Mouse (Mus musculus): ENCODE data around the gene Cyp4a31. TPM values are rescaled to one million over a fixed set of nuclear protein-coding genes. Genes with fewer than 3 reads are reported as not detected.
"Not testable (repeated sequence)": the region's sequence is repeated elsewhere in the genome, so short reads cannot be mapped to it uniquely, and the experiment has no call there.

Gene Cyp4a31
- total RNA-seq (2015), result not detected in 2 replicates
- total RNA-seq (2017), result not detected in 2 replicates

DNA sequence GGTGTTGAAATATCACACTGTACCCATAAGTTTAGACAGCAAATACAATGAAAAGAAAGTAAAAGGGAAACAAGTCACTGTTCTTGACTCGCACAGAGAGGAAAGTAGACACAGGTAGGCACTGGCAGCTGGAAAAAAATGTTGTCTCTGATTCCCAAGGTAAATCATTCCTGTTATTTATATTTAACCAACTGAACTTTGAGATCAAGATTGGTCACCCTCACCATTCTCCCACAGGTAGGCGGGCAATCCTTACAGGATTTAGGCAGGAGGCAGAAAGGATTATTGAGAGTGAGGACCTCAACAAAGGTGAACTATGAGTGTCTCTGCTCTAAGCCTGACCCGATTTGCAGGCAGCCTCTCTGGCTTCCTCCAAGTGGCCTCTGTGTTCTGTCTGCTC is at the start of gene Cyp4a31:
Cyp4a31 (plus strand) TSS at position 249 of the 400 bp plus-strand sequence.
- no peak for ATAC-seq (ENCODE audit: poor library complexity, severe bottlenecking)

DNA sequence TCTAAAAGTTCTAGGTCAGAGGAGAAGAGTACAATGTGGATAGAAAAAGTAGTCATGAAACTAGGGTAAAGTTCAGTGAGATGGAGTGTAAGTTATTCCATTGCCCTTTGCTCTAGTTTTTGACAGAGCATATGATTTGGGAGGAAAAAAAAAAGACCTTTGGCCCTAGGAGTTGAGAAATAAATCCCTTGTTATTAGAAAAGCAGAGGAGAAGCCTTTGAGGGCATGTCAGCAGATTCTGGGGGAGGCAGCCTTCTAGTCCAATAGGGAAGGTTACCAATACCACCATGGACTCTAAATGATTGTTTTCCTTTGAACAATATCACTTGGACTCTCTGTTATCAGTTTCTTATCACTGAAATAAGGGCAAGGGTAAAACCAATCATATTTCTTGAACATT is 49.5 kb upstream of the Cyp4a31 start:
- not testable (repeated sequence) for ATAC-seq (ENCODE audit: poor library complexity, severe bottlenecking)

DNA sequence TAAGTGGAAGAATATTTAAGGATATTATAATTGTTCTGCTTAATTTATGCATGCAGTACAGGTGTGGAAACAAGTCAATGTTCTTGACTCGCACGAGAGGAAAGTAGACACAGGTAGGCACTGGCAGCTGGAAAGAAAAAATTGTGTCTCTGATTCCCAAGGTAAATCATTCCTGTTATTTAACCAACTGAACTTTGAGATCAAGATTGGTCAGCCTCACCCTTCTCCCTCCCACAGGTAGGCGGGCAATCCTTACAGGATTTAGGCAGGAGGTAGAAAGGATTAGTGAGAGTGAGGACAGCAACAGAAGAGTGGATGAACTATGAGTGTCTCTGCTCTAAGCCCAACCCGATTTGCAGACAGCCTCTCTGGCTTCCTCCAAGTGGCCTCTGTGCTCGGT is 45.4 kb upstream of the Cyp4a31 start, which contains the start of gene Cyp4a10:
Cyp4a10 (plus strand) TSS at position 265 of the 400 bp plus-strand sequence.
- not testable (repeated sequence) for ATAC-seq (ENCODE audit: poor library complexity, severe bottlenecking)

DNA sequence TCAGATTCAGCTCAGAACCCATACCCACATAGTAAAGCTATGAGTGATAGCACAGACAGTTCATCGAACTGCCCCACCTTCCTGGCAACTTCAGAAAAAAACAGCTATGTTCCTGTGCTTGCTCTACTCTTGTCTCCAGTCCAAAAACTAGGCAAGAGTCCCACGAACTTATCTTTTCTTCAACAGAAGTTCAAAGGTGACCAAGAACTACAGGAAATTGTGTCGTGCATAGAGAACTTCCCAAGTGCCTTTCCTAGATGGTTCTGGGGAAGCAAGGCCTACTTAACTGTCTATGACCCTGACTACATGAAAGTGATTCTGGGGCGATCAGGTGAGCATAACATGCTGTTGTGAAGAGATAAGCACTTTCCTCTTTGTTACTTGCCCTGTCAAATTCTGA is 44.0 kb upstream of the Cyp4a31 start:
- ATAC-seq (ENCODE audit: poor library complexity, severe bottlenecking), result no peak

DNA sequence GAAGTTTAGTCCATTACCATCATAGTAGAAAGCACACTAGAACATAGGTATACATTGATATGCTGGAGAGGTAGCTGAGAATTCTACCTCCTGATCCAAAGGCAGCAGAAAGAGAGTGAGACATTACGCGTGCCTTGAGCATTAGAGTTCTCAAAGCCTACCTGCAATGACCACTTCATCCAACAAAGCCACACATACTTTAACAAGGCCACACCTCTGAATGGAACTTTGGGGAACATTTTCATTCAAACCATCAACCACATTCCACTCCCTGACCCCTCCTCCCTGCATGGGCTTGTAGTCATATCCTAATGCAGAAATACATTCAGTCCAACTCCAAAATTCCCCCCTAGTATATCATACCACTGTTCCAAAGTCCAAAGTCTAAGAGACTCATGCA is 41.7 kb upstream of the Cyp4a31 start:
- ATAC-seq (ENCODE audit: poor library complexity, severe bottlenecking), result no peak

DNA sequence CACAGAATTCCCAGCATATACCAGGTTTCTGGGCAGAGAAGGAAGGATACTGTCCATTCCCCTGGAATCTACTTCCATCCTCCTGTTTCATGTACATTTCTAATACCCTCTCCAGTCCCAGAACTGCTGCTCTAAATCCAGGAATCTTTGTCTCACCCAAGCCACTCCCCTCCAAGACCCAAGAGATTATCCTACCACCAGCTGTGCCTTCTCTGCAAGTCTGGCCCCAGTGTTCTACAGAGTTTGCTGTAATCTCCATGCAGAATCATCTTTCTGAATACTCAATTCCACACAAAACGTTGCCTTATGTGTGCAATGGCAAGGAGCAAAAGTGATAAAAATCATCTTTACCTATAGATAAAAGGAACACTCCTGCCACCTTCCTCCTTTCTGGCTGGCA is 18.3 kb upstream of the Cyp4a31 start:
- ATAC-seq (ENCODE audit: poor library complexity, severe bottlenecking), result no peak

DNA sequence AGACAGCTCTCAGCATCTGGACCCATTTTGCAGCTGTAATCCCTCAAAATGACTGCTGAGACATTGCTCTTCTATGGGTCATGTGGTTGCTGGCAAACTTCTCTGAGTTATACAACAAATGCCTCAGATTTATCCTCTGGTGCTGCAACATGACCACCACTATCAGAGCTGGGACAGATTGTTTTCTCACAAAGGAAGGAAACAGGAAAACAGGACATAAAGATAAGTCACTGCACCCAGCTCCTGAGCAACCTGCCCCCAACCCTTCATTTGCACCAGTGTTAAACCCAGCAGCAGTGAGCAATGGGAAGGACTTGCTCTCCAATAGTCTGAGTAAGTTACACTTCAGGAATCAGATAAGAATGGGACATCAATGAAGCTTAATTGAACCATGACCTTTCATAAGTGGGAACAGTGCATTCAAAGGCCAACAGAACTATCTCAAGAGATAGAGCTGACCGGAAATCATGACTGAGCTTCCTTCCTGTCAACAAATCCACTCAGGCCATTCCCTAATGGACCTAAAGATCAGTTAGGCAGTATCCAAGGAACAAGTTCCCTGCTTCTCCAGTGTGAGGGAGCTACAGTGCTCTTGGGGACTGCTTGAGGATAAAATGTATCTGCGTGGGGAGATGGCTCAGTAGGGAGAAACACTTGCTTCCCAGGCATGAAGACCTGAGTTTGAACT is 17.2 kb upstream of the Cyp4a31 start:
- ATAC-seq (ENCODE audit: poor library complexity, severe bottlenecking), result no peak

DNA sequence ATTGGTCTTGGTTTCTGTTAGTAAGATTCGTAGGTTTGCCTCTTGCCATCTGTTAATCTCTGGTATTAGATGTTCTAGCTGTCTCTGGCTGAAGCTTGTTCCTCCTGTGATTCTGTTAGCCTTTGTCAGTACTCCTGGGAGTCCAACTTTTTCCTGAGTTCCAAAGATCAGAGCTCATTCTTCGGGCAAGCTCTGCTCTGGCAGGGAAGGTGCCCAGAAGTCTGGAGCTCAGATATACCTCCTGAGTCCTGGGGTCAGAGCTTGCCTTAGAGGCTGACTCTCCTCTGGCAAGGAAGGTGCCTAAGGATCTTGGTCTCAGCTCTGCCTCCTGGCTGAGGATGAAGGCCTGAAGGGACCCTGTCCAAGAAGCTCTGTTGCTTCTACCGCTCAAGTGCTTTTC is 10.7 kb upstream of the Cyp4a31 start:
- ATAC-seq (ENCODE audit: poor library complexity, severe bottlenecking), result no peak

DNA sequence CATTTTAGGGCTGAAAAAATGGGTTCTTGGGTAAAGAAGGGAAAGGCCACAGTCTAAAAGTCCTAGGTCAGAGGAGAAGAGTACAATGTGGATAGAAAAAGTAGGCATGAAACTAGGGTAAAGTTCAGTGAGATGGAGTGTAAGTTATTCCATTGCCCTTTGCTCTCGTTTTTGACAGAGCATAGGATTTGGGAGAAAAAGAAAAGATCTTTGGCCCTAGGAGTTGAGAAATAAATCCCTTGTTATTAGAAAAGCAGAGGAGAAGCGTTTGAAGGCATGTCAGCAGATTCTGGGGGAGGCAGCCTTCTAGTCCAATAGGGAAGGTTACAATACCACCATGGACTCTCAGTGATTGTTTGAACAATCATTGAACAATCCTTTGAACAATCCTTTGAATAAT is 7.9 kb upstream of the Cyp4a31 start:
- ATAC-seq (ENCODE audit: poor library complexity, severe bottlenecking), result no peak

DNA sequence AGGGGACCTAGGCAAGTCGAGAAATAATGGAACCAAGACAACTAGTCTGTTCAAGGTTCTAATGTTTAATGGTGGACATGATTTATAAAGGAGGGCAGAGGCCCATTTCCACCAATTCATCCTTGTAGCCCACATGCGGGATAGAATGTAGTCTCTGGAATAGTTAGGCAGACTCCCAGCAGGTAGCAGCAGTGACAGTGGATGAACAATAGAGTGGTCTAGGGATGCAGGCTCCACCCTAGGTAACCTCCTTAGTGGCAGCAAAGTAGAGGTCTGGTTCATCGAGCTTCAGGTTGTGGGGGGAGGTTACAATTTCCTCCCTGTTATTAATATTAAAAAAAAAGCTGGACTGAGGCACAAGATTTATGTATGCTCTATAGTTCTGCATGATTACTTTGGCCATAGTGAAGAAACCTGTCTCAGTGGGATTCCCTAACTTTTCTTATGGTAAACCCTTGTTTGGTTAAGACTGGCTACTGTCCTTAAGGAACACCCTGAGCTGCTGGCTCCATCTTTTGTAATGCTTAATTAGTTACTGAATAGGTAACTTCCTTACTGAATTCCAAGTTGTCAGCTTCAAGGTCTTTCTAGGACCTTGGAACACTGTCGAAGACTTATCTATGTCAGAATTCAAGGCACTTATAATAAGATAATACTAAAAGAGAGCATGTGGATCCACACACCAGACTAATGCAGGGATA is 5.4 kb upstream of the Cyp4a31 start:
- no peak for ATAC-seq (ENCODE audit: poor library complexity, severe bottlenecking)

DNA sequence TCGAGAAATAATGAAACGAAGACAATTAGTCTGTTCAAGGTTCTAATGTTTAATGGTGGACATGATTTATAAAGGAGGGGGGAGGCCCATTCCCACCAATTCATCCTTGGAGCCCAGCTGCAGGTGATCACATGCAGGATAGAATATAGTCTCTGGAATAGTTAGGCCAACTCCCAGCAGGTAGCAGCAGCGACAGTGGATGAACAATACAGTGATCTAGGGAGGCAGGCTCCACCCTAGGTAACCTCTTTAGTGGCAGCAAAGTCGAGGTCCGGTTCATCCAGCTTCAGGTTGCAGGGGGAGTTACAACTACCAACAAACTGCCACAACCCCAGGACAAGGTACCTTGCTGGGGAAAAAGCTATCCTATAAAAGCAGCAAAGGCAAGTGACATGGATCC is 2.2 kb upstream of the Cyp4a31 start:
- ATAC-seq (ENCODE audit: poor library complexity, severe bottlenecking), result not testable (repeated sequence)

DNA sequence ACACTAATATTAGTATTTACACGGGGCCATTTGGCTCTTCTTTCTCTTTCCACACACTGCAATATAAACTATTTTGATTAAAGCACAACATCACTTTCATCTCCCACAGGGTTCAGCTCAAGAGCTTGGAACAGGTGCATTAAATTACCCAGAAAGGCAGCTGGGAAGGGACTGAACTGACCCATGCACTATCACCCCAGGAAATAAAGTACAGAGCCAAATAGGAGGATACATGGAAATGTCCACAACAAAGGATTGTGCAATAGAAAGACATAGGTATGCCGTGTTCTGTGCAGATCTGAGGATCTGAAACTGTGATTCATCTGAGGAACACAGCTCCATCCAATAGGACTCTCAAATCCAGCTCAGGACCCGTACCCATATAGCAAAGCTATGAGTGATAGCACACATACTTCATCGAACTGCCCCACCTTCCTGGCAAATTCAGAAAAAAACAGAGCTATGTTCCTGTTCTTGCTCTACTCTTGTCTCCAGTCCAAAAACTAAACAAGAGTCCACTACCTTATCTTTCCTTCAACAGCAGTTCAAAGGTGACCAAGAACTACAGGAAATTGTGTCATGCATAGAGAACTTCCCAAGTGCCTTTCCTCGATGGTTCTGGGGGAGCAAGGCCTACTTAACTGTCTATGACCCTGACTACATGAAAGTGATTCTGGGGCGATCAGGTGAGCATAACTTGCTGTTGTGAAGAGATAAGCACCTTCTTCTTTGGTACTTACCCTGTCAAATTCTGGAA is 1.2 kb downstream of the Cyp4a31 start:
- ATAC-seq (ENCODE audit: poor library complexity, severe bottlenecking), result not testable (repeated sequence)

DNA sequence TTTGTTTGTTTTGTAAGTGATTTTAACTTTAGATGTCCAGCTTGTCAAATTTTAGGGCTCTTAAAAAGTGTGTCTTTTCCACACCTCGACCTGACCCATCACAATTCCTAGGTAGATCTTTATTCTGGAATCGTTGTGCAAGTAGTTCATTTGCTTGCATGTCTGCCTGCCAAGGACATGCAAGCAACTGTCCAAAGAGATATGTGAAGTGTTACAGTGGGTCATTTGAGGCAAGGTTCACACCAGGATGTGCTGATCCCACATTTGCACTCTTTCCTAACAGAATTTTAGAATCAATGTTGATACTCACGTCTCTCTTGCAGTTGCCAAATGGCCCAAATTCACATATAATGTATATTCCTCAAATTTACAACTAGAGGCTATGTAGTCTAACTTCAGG is 11.8 kb downstream of the Cyp4a31 start:
- no peak for ATAC-seq (ENCODE audit: poor library complexity, severe bottlenecking)

DNA sequence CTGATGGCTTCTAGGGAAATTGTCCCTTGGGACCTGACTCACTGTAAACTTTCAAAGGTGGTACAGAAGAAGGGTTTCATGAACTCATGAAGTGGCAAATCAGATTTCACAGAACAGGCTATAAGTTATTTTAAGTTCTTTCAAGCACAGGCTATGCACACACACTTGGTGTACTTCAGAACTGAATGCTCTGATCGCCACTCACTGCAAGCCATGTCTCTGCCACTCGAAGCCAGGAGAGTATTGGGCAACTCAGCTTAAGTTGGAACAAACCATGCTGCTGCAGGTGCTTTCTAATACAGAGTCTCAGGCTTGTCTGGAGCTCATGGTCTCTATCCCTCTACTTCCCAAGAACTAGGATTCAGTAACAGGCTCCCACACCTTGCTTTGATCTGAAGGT is 12.3 kb downstream of the Cyp4a31 start:
- ATAC-seq (ENCODE audit: poor library complexity, severe bottlenecking), result no peak

DNA sequence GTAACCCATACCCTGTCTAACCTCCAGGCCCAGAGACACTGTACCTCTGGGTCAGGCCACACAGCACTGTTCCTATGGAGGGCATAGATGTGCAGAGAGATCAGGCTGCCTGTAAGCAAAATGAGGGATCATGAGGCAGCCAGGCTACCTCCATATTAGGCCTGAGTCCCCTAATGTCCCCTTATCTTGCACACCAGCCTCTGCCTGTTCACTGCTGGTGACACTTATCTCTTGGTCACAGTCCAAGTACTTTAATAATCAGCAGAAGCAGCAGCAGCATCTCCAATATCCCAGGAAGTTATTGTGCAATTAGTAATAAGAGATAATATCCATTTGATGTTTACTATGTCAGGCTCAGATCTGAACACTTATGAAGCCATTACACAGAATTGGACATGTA is 19.6 kb downstream of the Cyp4a31 start:
- ATAC-seq (ENCODE audit: poor library complexity, severe bottlenecking), result peak; percentile 59

DNA sequence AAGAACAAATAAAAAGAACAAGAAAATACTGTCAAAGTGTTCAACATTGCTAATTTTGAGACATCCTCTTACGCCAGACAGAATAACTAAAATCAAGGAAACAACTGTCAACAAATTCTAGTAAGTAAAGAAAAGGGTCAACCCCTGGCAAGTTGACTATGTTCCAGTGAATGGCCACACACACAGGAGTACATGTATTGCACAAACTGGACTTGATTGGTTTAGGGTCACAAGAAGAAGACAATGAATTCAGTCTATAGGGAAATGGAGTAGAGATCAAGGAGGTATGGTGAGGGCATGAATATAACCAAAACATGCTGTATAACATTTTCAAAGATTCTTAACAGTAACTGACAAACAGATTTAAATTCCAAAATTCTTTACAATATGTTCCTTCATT is 32.9 kb downstream of the Cyp4a31 start:
- no peak for ATAC-seq (ENCODE audit: poor library complexity, severe bottlenecking)

DNA sequence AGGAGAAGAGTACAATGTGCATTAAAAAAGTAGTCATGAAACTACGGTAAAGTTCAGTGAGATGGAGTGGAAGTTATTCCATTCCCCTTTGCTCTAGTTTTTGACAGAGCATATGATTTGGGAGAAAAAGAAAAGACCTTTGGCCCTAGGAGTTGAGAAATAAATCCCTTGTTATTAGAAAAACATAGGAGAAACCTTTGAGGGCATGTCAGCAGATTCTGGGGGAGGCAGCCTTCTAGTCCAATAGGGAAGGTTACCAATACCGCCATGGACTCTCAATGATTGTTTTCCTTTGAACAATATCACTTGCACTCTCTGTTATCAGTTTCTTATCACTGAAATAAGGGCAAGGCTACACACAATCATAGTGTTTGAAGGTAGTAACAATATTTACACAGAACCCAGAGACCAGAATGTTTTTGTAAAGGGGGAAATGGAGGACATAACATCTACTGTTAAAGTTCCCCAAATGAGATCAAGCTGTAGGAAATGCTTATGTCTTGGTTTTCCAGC is 33.4 kb downstream of the Cyp4a31 start:
- ATAC-seq (ENCODE audit: poor library complexity, severe bottlenecking), result no peak

DNA sequence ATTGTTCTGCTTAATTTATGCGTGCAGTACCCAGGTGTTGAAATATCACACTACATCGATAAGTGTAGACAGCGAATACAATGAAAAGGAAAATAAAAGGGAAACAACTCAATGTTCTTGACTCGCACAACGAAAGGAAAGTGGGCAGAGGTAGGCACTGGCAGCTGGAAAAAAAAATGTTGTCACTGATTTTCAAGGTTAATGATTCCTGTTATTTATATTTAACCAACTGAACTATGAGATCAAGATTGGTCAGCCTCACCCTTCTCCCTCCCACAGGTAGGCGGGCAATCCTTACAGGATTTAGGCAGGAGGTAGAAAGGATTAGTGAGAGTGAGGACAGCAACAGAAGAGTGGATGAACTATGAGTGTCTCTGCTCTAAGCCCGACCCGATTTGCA is 37.2 kb downstream of the Cyp4a31 start, which contains the start of gene Cyp4a32:
Cyp4a32 (plus strand) TSS at position 359 of the 400 bp plus-strand sequence.
- not testable (repeated sequence) for ATAC-seq (ENCODE audit: poor library complexity, severe bottlenecking)

DNA sequence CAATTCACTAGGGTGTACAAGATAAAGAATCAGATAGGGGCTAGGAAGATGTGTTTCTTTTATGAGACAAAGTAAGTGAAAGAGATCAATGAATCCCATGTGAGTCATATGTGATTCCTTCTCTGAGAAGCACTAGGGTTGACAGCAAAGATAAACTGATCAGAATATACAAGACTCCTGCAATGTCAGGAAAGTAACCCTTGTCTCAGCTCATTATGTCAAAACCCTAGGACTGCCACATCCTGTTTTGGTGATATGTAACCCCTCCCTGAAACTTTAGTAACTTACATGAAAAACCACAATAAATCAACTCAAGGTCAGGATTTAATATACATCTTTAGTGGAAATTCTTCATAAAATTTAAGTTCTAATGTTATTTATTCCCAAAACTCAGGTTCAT is 50.6 kb downstream of the Cyp4a31 start:
- no peak for ATAC-seq (ENCODE audit: poor library complexity, severe bottlenecking)

DNA sequence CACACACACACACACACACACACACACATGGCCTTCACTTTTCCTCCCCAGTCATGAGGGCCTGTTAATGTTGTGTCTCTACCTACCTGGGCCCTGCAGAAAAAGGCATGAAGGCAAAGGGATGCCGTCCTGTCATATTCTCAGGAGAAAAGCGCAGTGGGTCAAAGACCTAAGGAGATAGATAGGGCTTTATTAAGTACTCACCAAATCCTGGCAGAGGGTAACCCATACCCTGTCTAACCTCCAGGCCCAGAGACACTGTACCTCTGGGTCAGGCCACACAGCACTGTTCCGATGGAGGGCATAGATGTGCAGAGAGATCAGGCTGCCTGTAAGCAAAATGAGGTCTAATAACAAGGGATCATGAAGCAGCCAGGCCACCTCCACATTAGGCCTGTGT is 62.1 kb downstream of the Cyp4a31 start:
- ATAC-seq (ENCODE audit: poor library complexity, severe bottlenecking), result not testable (repeated sequence)
